Mouse (Mus musculus) neural tube, embryonic 13.5 days (tissue): ENCODE measurements at regions not wholly inside any gene's neighbourhood (a gene's known extent, or its start where the extent isn't known, plus 50 kb on each side); places are given as distances from the start of the nearest gene placed in this dataset.
A peak's percentile ranks its signal among the peaks of the same experiment; 100 is the strongest.

Source experiments
- ATAC-seq: fragments of 200-750 bp; cut with Nextera tagmentation; 2 replicates; pipeline ENCODE4 v1.8.0; 2017; ENCODE audit warnings: low read depth, mild to moderate bottlenecking, moderate TSS enrichment, moderate library complexity
- H3K27ac ChIP-seq: fragments of 300-500 bp; sonication (generic); replicated peaks from 2 replicates; pipeline ENCODE4 v1.5.1; 2015; ENCODE audit warnings: moderate library complexity, mild to moderate bottlenecking, inconsistent platforms
- H3K27me3 ChIP-seq: fragments of 300-500 bp; sonication (generic); 2 replicates; pipeline ENCODE4 v1.6.1; 2015; ENCODE audit warnings: mild to moderate bottlenecking, inconsistent platforms
- H3K36me3 ChIP-seq: fragments of 300-500 bp; sonication (generic); 2 replicates; pipeline ENCODE4 v1.6.1; 2015; ENCODE audit warnings: mild to moderate bottlenecking, inconsistent platforms
- H3K4me1 ChIP-seq: fragments of 300-500 bp; sonication (generic); replicated peaks from 2 replicates; pipeline ENCODE4 v1.6.1; 2015; ENCODE audit warnings: inconsistent platforms
- H3K4me2 ChIP-seq: fragments of 300-500 bp; sonication (generic); 2 replicates; pipeline ENCODE4 v1.6.1; 2015; ENCODE audit warnings: inconsistent platforms, mild to moderate bottlenecking, moderate library complexity
- H3K4me3 ChIP-seq: fragments of 300-500 bp; sonication (generic); 2 replicates; pipeline ENCODE4 v1.5.1; 2015; ENCODE audit warnings: mild to moderate bottlenecking, inconsistent platforms
- H3K9ac ChIP-seq: fragments of 300-500 bp; sonication (generic); 2 replicates; pipeline ENCODE4 v1.6.1; 2015; ENCODE audit warnings: moderate library complexity, mild to moderate bottlenecking, inconsistent platforms
- H3K9me3 ChIP-seq: fragments of 300-500 bp; sonication (generic); 2 replicates; pipeline ENCODE4 v1.6.1; 2016; ENCODE audit warnings: inconsistent platforms
- WGBS: fragments of 180-500 bp; shearing (Covaris S2); methylation state at CpG from one replicate; pipeline ENCODE4 v1.1.7; 2015; 5-methylcytosine and 5-hydroxymethylcytosine counted together

GRCm38 (mm10) chr13:59946509-59946908, 123.6 kb upstream of the Tut7 start:
- Histone ChIP-seq H3K4me3 (no peak overlapping the region), H3K27me3 (no peaks in the 10 kb centered on the region), H3K4me2 (no peak overlapping the region), H3K27ac (no peak overlapping the region), H3K4me1 (0 out of 2 replicates have a peak, but pooled peaks cover 7% of the 10 kb centered on the region), H3K36me3 (no peaks in the 10 kb centered on the region), H3K9me3 (no peaks in the 10 kb centered on the region), H3K9ac (no peak overlapping the region)
- 77% methylated on average over 4 of the region's 4 CpGs for WGBS
- ATAC-seq: no peak

- WGBS: 97% methylated on average over 1 of the region's 1 CpGs
- Histone ChIP-seq H3K4me2 (no peak overlapping the region), H3K4me3 (no peak overlapping the region), H3K36me3 (no peaks in the 10 kb centered on the region), H3K9me3 (no peaks in the 10 kb centered on the region), H3K27ac (no peak overlapping the region), H3K4me1 (peaks cover 12% of the 10 kb centered on the region), H3K9ac (no peak overlapping the region), H3K27me3 (no peaks in the 10 kb centered on the region)
- no peak for ATAC-seq
Observed at GRCm38 (mm10) chr13:59945631-59946030, 122.7 kb upstream of the Tut7 start.

GRCm38 (mm10) chr13:59943602-59944140, 120.7 kb upstream of the Tut7 start:
- Histone ChIP-seq H3K9ac (no peak overlapping the region), H3K4me2 (no peak overlapping the region), H3K9me3 (no peaks in the 10 kb centered on the region), H3K27me3 (peaks cover 4% of the 10 kb centered on the region; the same call in 1 of the 2 replicates), H3K4me1 (peaks cover 12% of the 10 kb centered on the region), H3K27ac (no peak overlapping the region), H3K4me3 (no peak overlapping the region), H3K36me3 (no peaks in the 10 kb centered on the region)
- ATAC-seq: no peak
- WGBS: 51% methylated on average over 5 of the region's 5 CpGs

- H3K9ac ChIP-seq: no peak overlapping the region
- no peak for ATAC-seq
- no peak overlapping the region for H3K27ac ChIP-seq
- no peak overlapping the region for H3K4me2 ChIP-seq
- 76% methylated on average over 3 of the region's 3 CpGs for WGBS
- H3K27me3 ChIP-seq: peaks cover 4% of the 10 kb centered on the region; the same call in 1 of the 2 replicates
- H3K9me3 ChIP-seq: no peaks in the 10 kb centered on the region
- peaks cover 12% of the 10 kb centered on the region for H3K4me1 ChIP-seq
- no peaks in the 10 kb centered on the region for H3K36me3 ChIP-seq
- no peak overlapping the region for H3K4me3 ChIP-seq
Observed at GRCm38 (mm10) chr13:59943020-59943419, 120.1 kb upstream of the Tut7 start.

GRCm38 (mm10) chr13:59941519-59941918, 118.6 kb upstream of the Tut7 start:
- Histone ChIP-seq H3K4me3 (no peak overlapping the region), H3K4me2 (no peak overlapping the region), H3K27ac (no peak overlapping the region), H3K4me1 (peaks cover 9% of the 10 kb centered on the region), H3K36me3 (no peaks in the 10 kb centered on the region), H3K27me3 (peaks cover 4% of the 10 kb centered on the region; the same call in 1 of the 2 replicates), H3K9ac (no peak overlapping the region), H3K9me3 (no peaks in the 10 kb centered on the region)
- 67% methylated on average over 3 of the region's 3 CpGs for WGBS
- ATAC-seq: no peak

- no peak for ATAC-seq
- H3K27me3 ChIP-seq: peaks cover 4% of the 10 kb centered on the region; the same call in 1 of the 2 replicates
- H3K9me3 ChIP-seq: no peaks in the 10 kb centered on the region
- 26% methylated on average over 16 of the region's 16 CpGs for WGBS
- H3K27ac ChIP-seq: no peak overlapping the region
- H3K36me3 ChIP-seq: no peaks in the 10 kb centered on the region
- H3K4me1 ChIP-seq: peaks cover 9% of the 10 kb centered on the region
- no peak overlapping the region for H3K4me3 ChIP-seq
- no peak overlapping the region for H3K9ac ChIP-seq
- H3K4me2 ChIP-seq: peak overlapping the region; percentile 44
Observed at GRCm38 (mm10) chr13:59940414-59941205, 117.7 kb upstream of the Tut7 start.

GRCm38 (mm10) chr13:59939886-59940285, 116.9 kb upstream of the Tut7 start:
- Histone ChIP-seq H3K4me3 (no peak overlapping the region), H3K9ac (no peak overlapping the region), H3K36me3 (no peaks in the 10 kb centered on the region), H3K27me3 (peaks cover 4% of the 10 kb centered on the region; the same call in 1 of the 2 replicates), H3K4me1 (peaks cover 9% of the 10 kb centered on the region), H3K27ac (no peak overlapping the region), H3K9me3 (no peaks in the 10 kb centered on the region), H3K4me2 (no peak overlapping the region)
- ATAC-seq: no peak
- WGBS: 77% methylated on average over 5 of the region's 5 CpGs

- H3K4me3 ChIP-seq: no peak overlapping the region
- H3K9me3 ChIP-seq: no peaks in the 10 kb centered on the region
- no peak overlapping the region for H3K27ac ChIP-seq
- H3K36me3 ChIP-seq: no peaks in the 10 kb centered on the region
- ATAC-seq: no peak
- H3K9ac ChIP-seq: no peak overlapping the region
- peaks cover 6% of the 10 kb centered on the region for H3K4me1 ChIP-seq
- peaks cover 4% of the 10 kb centered on the region; the same call in 1 of the 2 replicates for H3K27me3 ChIP-seq
- 67% methylated on average over 3 of the region's 3 CpGs for WGBS
- H3K4me2 ChIP-seq: no peak overlapping the region
Observed at GRCm38 (mm10) chr13:59937147-59937546, 114.2 kb upstream of the Tut7 start.

GRCm38 (mm10) chr13:59934556-59934955, 111.6 kb upstream of the Tut7 start:
- Histone ChIP-seq H3K27ac (no peak overlapping the region), H3K4me1 (no peaks in the 10 kb centered on the region), H3K4me3 (no peak overlapping the region), H3K9me3 (no peaks in the 10 kb centered on the region), H3K36me3 (no peaks in the 10 kb centered on the region), H3K9ac (no peak overlapping the region), H3K4me2 (no peak overlapping the region), H3K27me3 (no peaks in the 10 kb centered on the region)
- no peak for ATAC-seq
- 53% methylated on average over 1 of the region's 1 CpGs for WGBS

- H3K27me3 ChIP-seq: no peaks in the 10 kb centered on the region
- no peak for ATAC-seq
- H3K9me3 ChIP-seq: no peaks in the 10 kb centered on the region
- WGBS: 71% methylated on average over 1 of the region's 1 CpGs
- H3K36me3 ChIP-seq: no peaks in the 10 kb centered on the region
- H3K4me3 ChIP-seq: no peak overlapping the region
- H3K27ac ChIP-seq: no peak overlapping the region
- H3K4me2 ChIP-seq: no peak overlapping the region
- H3K4me1 ChIP-seq: no peaks in the 10 kb centered on the region
- no peak overlapping the region for H3K9ac ChIP-seq
Observed at GRCm38 (mm10) chr13:59934093-59934492, 111.1 kb upstream of the Tut7 start.

GRCm38 (mm10) chr13:59927379-59928111, 104.6 kb upstream of the Tut7 start:
- H3K9ac ChIP-seq: peak overlapping the region; percentile 32
- H3K9me3 ChIP-seq: no peaks in the 10 kb centered on the region
- peak; percentile 72 for ATAC-seq
- no peaks in the 10 kb centered on the region for H3K36me3 ChIP-seq
- no peak overlapping the region for H3K4me2 ChIP-seq
- H3K27me3 ChIP-seq: no peaks in the 10 kb centered on the region
- H3K4me3 ChIP-seq: no peak overlapping the region
- peak overlapping the region; percentile 33; the same call in 1 of the 2 replicates for H3K27ac ChIP-seq
- peaks cover 30% of the 10 kb centered on the region for H3K4me1 ChIP-seq
- WGBS: 23% methylated on average over 12 of the region's 12 CpGs

GRCm38 (mm10) chr13:59925845-59926481, 103.0 kb upstream of the Tut7 start:
- no peaks in the 10 kb centered on the region for H3K27me3 ChIP-seq
- H3K4me3 ChIP-seq: no peak overlapping the region
- no peak overlapping the region for H3K4me2 ChIP-seq
- ATAC-seq: peak; percentile 37
- H3K9me3 ChIP-seq: no peaks in the 10 kb centered on the region
- H3K9ac ChIP-seq: no peak overlapping the region
- no peaks in the 10 kb centered on the region for H3K36me3 ChIP-seq
- 46% methylated on average over 9 of the region's 9 CpGs for WGBS
- H3K27ac ChIP-seq: no peak overlapping the region
- peaks cover 30% of the 10 kb centered on the region for H3K4me1 ChIP-seq
